Mouse (Mus musculus) activated CD4-positive, CD25-positive, alpha-beta regulatory T cell, adult 9 weeks (primary cell): ENCODE results near the gene Tmem198b. TPM values are rescaled to one million over a fixed set of nuclear protein-coding genes. Genes with fewer than 3 reads are reported as not detected.

Source experiments
- polyA plus RNA-seq: library from polyadenylated mRNA; unstranded; fragments of 100-300 nt; shearing (Covaris generic); gene quantifications from one replicate; pipeline ENCODE4 v1.2.1, GENCODE M21; 2017

The Tmem198b gene
- polyA plus RNA-seq: 5.1 TPM

GRCm38 (mm10) chr10:128804271-128805091 is at the start of gene Tmem198b:
Gene Tmem198b (minus strand): TSS chr10:128804370.

GRCm38 (mm10) chr10:128821358-128822056 is 17.3 kb upstream of the Tmem198b start, which contains the start of gene Ormdl2:
Gene Ormdl2 (minus strand): TSS chr10:128821645.

DNA sequence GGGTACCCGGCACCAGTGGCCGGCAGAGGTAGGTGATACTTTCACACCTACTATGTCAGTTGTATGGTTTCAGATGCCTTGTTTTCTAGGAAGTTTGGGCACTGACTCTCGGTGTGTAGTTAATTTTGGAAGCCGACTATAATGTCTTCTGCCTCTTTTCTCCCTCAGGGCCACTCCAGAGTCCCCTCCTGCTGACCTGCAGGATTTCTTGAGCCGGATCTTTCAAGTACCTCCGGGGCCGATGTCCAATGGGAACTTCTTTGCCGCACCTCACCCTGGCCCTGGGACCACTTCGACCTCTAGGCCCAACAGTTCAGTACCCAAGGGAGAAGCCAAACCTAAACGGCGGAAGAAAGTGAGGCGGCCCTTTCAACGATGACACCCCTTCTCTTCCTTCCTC is 12.9 kb upstream of the Tmem198b start, which contains the start of gene Sarnp:
Gene Sarnp, plus strand, starts transcription at position 301 of the 400 bp plus-strand sequence.

DNA sequence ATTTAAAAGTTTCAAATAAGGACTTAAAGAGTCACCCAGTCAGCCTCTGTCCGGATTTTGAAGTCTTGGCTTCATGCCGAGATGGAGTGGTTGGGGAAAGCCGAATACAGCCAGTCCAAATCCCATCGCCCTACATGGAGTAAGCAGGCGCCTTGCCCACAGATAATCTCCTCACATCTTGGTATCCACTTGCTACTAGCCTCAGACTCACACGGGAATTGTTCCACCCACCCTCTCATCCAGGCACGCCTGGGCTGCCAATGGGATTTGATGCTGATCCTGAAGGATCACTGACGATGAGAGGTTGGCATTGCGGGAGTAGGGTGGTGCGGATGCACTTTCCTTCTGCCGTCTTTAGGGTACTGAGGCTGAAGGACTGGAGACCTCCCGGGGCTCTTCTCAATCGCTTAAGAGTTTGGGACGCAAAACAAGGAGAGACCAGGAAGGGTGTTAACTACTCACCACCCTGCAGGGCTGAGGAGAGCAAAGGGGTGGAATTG is 349 bp downstream of the Tmem198b start, which contains the start of gene Dnajc14:
Gene Dnajc14, plus strand, starts transcription at position 292 of the 500 bp plus-strand sequence.

GRCm38 (mm10) chr10:128790398-128791124 is 13.6 kb downstream of the Tmem198b start, which contains the start of gene Mmp19:
Gene Mmp19 (plus strand): TSS chr10:128790910.

Other genes starting within 250 kb of the Tmem198b start
- gene Pa2g4, start 238.4 kb downstream of the Tmem198b start, polyA plus RNA-seq: 35.9 TPM
- gene Erbb3, start 214.7 kb downstream of the Tmem198b start, polyA plus RNA-seq: 11.3 TPM
- 829 TPM for gene Rps26, start 177.6 kb downstream of the Tmem198b start, polyA plus RNA-seq
- gene Ikzf4, start 158.4 kb downstream of the Tmem198b start, polyA plus RNA-seq: 148 TPM
- 51.9 TPM for gene Suox, start 130.3 kb downstream of the Tmem198b start, polyA plus RNA-seq
- 49.0 TPM for gene Rab5b, start 108.1 kb downstream of the Tmem198b start, polyA plus RNA-seq
- gene Pmel, start 100.2 kb downstream of the Tmem198b start, polyA plus RNA-seq: 4.9 TPM
- gene Cdk2, start 99.3 kb downstream of the Tmem198b start, polyA plus RNA-seq: 38.5 TPM
- 715 TPM for gene Dgka, start 59.5 kb downstream of the Tmem198b start, polyA plus RNA-seq
- gene Pym1, start 56.5 kb downstream of the Tmem198b start, polyA plus RNA-seq: 38.2 TPM
- gene Mmp19, start 13.5 kb downstream of the Tmem198b start, polyA plus RNA-seq: not detected
- gene Dnajc14, start 308 bp downstream of the Tmem198b start, polyA plus RNA-seq: 124 TPM
- 164 TPM for gene Sarnp, start 13.0 kb upstream of the Tmem198b start, polyA plus RNA-seq
- 77.1 TPM for gene Ormdl2, start 17.3 kb upstream of the Tmem198b start, polyA plus RNA-seq
- 0.88 TPM for gene Gdf11, start 87.3 kb upstream of the Tmem198b start, polyA plus RNA-seq
- 0.20 TPM for gene Cd63, start 96.6 kb upstream of the Tmem198b start, polyA plus RNA-seq
- 13.5 TPM for gene Rdh5, start 118.5 kb upstream of the Tmem198b start, polyA plus RNA-seq
- gene Bloc1s1, start 119.7 kb upstream of the Tmem198b start, polyA plus RNA-seq: 185 TPM
- 10.1 TPM for gene Itga7, start 129.4 kb upstream of the Tmem198b start, polyA plus RNA-seq
- not detected for gene Mettl7b, start 156.6 kb upstream of the Tmem198b start, polyA plus RNA-seq
- not detected for gene Olfr9, start 185.1 kb upstream of the Tmem198b start, polyA plus RNA-seq
- gene Olfr763, start 206.4 kb upstream of the Tmem198b start, polyA plus RNA-seq: not detected
- gene Olfr764-ps1, start 235.5 kb upstream of the Tmem198b start, polyA plus RNA-seq: not detected
- gene Olfr765, start 245.6 kb upstream of the Tmem198b start, polyA plus RNA-seq: not detected